Mouse (Mus musculus) frontal cortex, adult (tissue): ENCODE data around the gene Ttll3.

Experiments used
- ATAC-seq: cut with Nextera tagmentation; 2 replicates; pipeline ENCODE4 v1.9.2; 2017; ENCODE audit warnings: mild to moderate bottlenecking, moderate library complexity, mixed read lengths; ENCODE audit not compliant: low TSS enrichment

The Ttll3 gene

GRCm38 (mm10) chr6:113458635-113459034, 69.6 kb downstream of the Ttll3 start:
- no peak for ATAC-seq

- ATAC-seq: no peak
Measured at GRCm38 (mm10) chr6:113464040-113464439, 75.0 kb downstream of the Ttll3 start.
